8 mouse cellular contexts compared by ENCODE assay signal in genomic region chr13:21253986-21254385, GRCm38 (mm10). TPM values are rescaled to one million over a fixed set of nuclear protein-coding genes. Genes with fewer than 3 reads are reported as not detected.
DNase-seq lines count a peak whose midpoint lies in the region; ATAC-seq and TF ChIP-seq lines count a peak whose summit lies in the region.

No protein-coding gene starts in this region.

- WGBS in heart, embryonic 16.5 days, result 2% methylated on average over 16 of the region's 16 CpGs
- WGBS in forebrain, embryonic 11.5 days, result under 1% methylated on average over 16 of the region's 16 CpGs
- 2% methylated on average over 16 of the region's 16 CpGs for WGBS in midbrain, embryonic 11.5 days

- H3K4me2 ChIP-seq in heart, embryonic 16.5 days (ENCODE audit: low read depth, low read length), result peak overlapping the region; percentile 68
- H3K4me2 ChIP-seq in forebrain, embryonic 11.5 days (ENCODE audit: low read depth, low read length, severe bottlenecking), result peak overlapping the region; percentile 63
- peak overlapping the region; percentile 68 for H3K4me2 ChIP-seq in midbrain, embryonic 11.5 days

- no peak for TF ChIP-seq CTCF in bone marrow macrophage, adult 2 months (IDR thresholded peaks at IDR 0.05; ENCODE audit: low read depth, low read length)

- no peaks in the 10 kb centered on the region for H3K36me3 ChIP-seq in heart, embryonic 16.5 days (ENCODE audit: control insufficient read depth, insufficient read depth)
- no peaks in the 10 kb centered on the region for H3K36me3 ChIP-seq in forebrain, embryonic 11.5 days (ENCODE audit: control insufficient read depth, insufficient read depth, low read length)
- no peaks in the 10 kb centered on the region for H3K36me3 ChIP-seq in midbrain, embryonic 11.5 days (ENCODE audit: control insufficient read depth, insufficient read depth, low read length)

- H3K4me3 ChIP-seq in heart, embryonic 16.5 days (ENCODE audit: low read length), result peak overlapping the region; percentile 53
- peak overlapping the region; percentile 65 for H3K4me3 ChIP-seq in bone marrow macrophage, adult 2 months (ENCODE audit: insufficient read depth, low read length)
- peak overlapping the region; percentile 48 for H3K4me3 ChIP-seq in forebrain, embryonic 11.5 days (ENCODE audit: low read depth, low read length)
- H3K4me3 ChIP-seq in midbrain, embryonic 11.5 days (ENCODE audit: low read depth, low read length), result peak overlapping the region; percentile 50

- H3K27ac ChIP-seq in heart, embryonic 16.5 days (ENCODE audit: low read length), result no peak overlapping the region
- H3K27ac ChIP-seq in bone marrow macrophage, adult 2 months (ENCODE audit: insufficient read depth, low read depth, low read length), result no peak overlapping the region
- H3K27ac ChIP-seq in forebrain, embryonic 11.5 days (ENCODE audit: low read depth, low read length), result no peak overlapping the region
- H3K27ac ChIP-seq in midbrain, embryonic 11.5 days (ENCODE audit: low read depth, low read length), result no peak overlapping the region

- no peak for DNase-seq in heart, postnatal 14 days
- peak; percentile 84 for DNase-seq in forebrain, embryonic 11.5 days (ENCODE audit: low spot score)
- DNase-seq in layer of hippocampus, adult 8-10 months (ENCODE audit: low spot score in 2 of 2), result peak; percentile 12 to 56
- DNase-seq in midbrain, embryonic 11.5 days (ENCODE audit: low spot score, missing footprints), result peak; percentile 99
- DNase-seq in ovary, adult 18-20 months (ENCODE audit: low spot score), result no peak
- no peak for DNase-seq in ovary, postnatal 36 days (ENCODE audit: low spot score)

- no peaks in the 10 kb centered on the region for H3K9me3 ChIP-seq in heart, embryonic 16.5 days (replicated peaks; ENCODE audit: control insufficient read depth, low read length)
- H3K9me3 ChIP-seq in forebrain, embryonic 11.5 days (ENCODE audit: control insufficient read depth, low read length), result no peaks in the 10 kb centered on the region
- no peaks in the 10 kb centered on the region for H3K9me3 ChIP-seq in midbrain, embryonic 11.5 days (ENCODE audit: control insufficient read depth, low read length)

- ATAC-seq in heart, embryonic 16.5 days (replicated peaks; ENCODE audit: extremely low read depth, insufficient read depth, low FRiP score), result no peak
- ATAC-seq in forebrain, embryonic 11.5 days (replicated peaks; ENCODE audit: low FRiP score), result peak; percentile 91
- ATAC-seq in midbrain, embryonic 11.5 days (ENCODE audit: low FRiP score), result peak; percentile 83

- H3K4me1 ChIP-seq in heart, embryonic 16.5 days (ENCODE audit: control insufficient read depth, insufficient read depth, low read length), result no peaks in the 10 kb centered on the region; the same call in 1 of the 2 replicates
- 0 out of 2 replicates have a peak, but pooled peaks cover 4% of the 10 kb centered on the region for H3K4me1 ChIP-seq in bone marrow macrophage, adult 2 months (ENCODE audit: control insufficient read depth, insufficient read depth, low read length)
- H3K4me1 ChIP-seq in forebrain, embryonic 11.5 days (replicated peaks; ENCODE audit: control insufficient read depth, insufficient read depth, low read length), result no peaks in the 10 kb centered on the region
- H3K4me1 ChIP-seq in midbrain, embryonic 11.5 days (ENCODE audit: control insufficient read depth, insufficient read depth, low read length), result peaks cover 5% of the 10 kb centered on the region; the same call in 1 of the 2 replicates

- H3K9ac ChIP-seq in heart, embryonic 16.5 days (ENCODE audit: low read length), result 0 out of 2 replicates have a peak overlapping the region, but pooled peaks have one; percentile 18
- H3K9ac ChIP-seq in forebrain, embryonic 11.5 days (ENCODE audit: low read length), result peak overlapping the region; percentile 58
- H3K9ac ChIP-seq in midbrain, embryonic 11.5 days (ENCODE audit: low read length), result peak overlapping the region; percentile 65

- intact Hi-C loops in heart, postnatal 14 days (cut with DNase I), result no loop called here

- TF ChIP-seq POLR2A in bone marrow macrophage, adult 2 months (IDR thresholded peaks at IDR 0.05; ENCODE audit: borderline replicate concordance, low read depth, low read length), result no peak

- H3K27me3 ChIP-seq in heart, embryonic 16.5 days (ENCODE audit: control insufficient read depth, insufficient read depth, low read length), result peaks cover 26% of the 10 kb centered on the region
- H3K27me3 ChIP-seq in forebrain, embryonic 11.5 days (ENCODE audit: control insufficient read depth, insufficient read depth, low read length), result no peaks in the 10 kb centered on the region
- no peaks in the 10 kb centered on the region; the same call in 1 of the 2 replicates for H3K27me3 ChIP-seq in midbrain, embryonic 11.5 days (ENCODE audit: control insufficient read depth, insufficient read depth, low read length)

RNA-seq across cellular contexts. Expression of gene Gpx5, which starts 38.5 kb away (rescaled TPM):
- polyA plus RNA-seq in heart, embryonic 16.5 days (2015; fragmentation: Nextera tagmentation; extraction: Ambion mirVana), result not detected in 2 replicates
- total RNA-seq in heart, postnatal 14 days (2021), result not detected
- not detected in 2 replicates for polyA plus RNA-seq in bone marrow macrophage, adult 2 months (2012; ENCODE audit: insufficient read depth, insufficient read length, missing spikeins)
- not detected in 2 replicates for polyA plus RNA-seq in forebrain, embryonic 11.5 days (2014; fragmentation: Nextera tagmentation; extraction: Ambion mirVana)
- total RNA-seq in layer of hippocampus, adult 8-10 months (2022), result not detected
- not detected in 2 replicates for polyA plus RNA-seq in midbrain, embryonic 11.5 days (2014; fragmentation: Nextera tagmentation; extraction: Ambion mirVana)

RNA-seq across cellular contexts. Expression of gene Gpx6, which starts 57.9 kb away (rescaled TPM):
- 0.21 TPM in 1 of 2 replicates, not detected in the other for polyA plus RNA-seq in heart, embryonic 16.5 days (2015; fragmentation: Nextera tagmentation; extraction: Ambion mirVana)
- not detected for total RNA-seq in heart, postnatal 14 days (2021)
- polyA plus RNA-seq in bone marrow macrophage, adult 2 months (2012; ENCODE audit: insufficient read depth, insufficient read length, missing spikeins), result not detected in 2 replicates
- not detected in 2 replicates for polyA plus RNA-seq in forebrain, embryonic 11.5 days (2014; fragmentation: Nextera tagmentation; extraction: Ambion mirVana)
- total RNA-seq in layer of hippocampus, adult 8-10 months (2022), result not detected
- polyA plus RNA-seq in midbrain, embryonic 11.5 days (2014; fragmentation: Nextera tagmentation; extraction: Ambion mirVana), result not detected in 2 replicates

Comparison
In these comparisons a context has a peak if more than half of its experiments do, and no peak if none do; other contexts are left out.
1. DNase-seq: peak in forebrain, embryonic 11.5 days (single experiment), layer of hippocampus, adult 8-10 months (2 of 2) and midbrain, embryonic 11.5 days (single experiment); none in heart, postnatal 14 days (0 of 2), ovary, adult 18-20 months (single experiment) and ovary, postnatal 36 days (single experiment).
2. Peak in every context shown above with its lines, with median percentiles within 50 percentile points of each other: H3K4me2 ChIP-seq, H3K4me3 ChIP-seq and H3K9ac ChIP-seq.